8 mouse cellular contexts compared by ENCODE assay signal in genomic region chr17:23771284-23772218, GRCm38 (mm10). TPM values are rescaled to one million over a fixed set of nuclear protein-coding genes. Genes with fewer than 3 reads are reported as not detected.
A peak's percentile ranks its signal among the peaks of the same experiment; 100 is the strongest.
DNase-seq lines count a peak whose midpoint lies in the region; ATAC-seq lines count a peak whose summit lies in the region.

Gene Flywch1 (minus strand): TSS chr17:23771602.

- WGBS in forebrain, embryonic 14.5 days = 3% methylated on average over 58 of the region's 58 CpGs
- 3% methylated on average over 58 of the region's 58 CpGs for WGBS in neural tube, embryonic 15.5 days

- peaks cover 4% of the 10 kb centered on the region for H3K36me3 ChIP-seq in forebrain, embryonic 14.5 days (ENCODE audit: control insufficient read depth, insufficient read depth, low read length)
- peaks cover 8% of the 10 kb centered on the region; the same call in 1 of the 2 replicates for H3K36me3 ChIP-seq in neural tube, embryonic 15.5 days

- intact Hi-C loops in heart, postnatal 14 days (cut with DNase I) = loop anchor here (2.0 to 5.0 kb wide), 3 partner anchors 21 to 71 kb away; partner anchors contain the start of genes Prss32 and Prss41

- H3K4me2 ChIP-seq in forebrain, embryonic 14.5 days (ENCODE audit: low read length) = peak within 1 kb of the TSS; percentile 72
- peak within 1 kb of the TSS; percentile 61 for H3K4me2 ChIP-seq in neural tube, embryonic 15.5 days

- no peaks in the 10 kb centered on the region for H3K9me3 ChIP-seq in forebrain, embryonic 14.5 days (replicated peaks; ENCODE audit: control insufficient read depth, low read length)
- no peaks in the 10 kb centered on the region for H3K9me3 ChIP-seq in neural tube, embryonic 15.5 days (replicated peaks)

- H3K27ac ChIP-seq in forebrain, embryonic 14.5 days (ENCODE audit: low read depth, low read length) = peak within 1 kb of the TSS; percentile 84
- H3K27ac ChIP-seq in neural tube, embryonic 15.5 days (replicated peaks) = peak within 1 kb of the TSS; percentile 94

- peak; percentile 100 for DNase-seq in ES-CJ7 (ENCODE audit: low read depth, low spot score)
- DNase-seq in cerebellum, adult 11 months = peak; percentile 99
- DNase-seq in forebrain, embryonic 14.5 days (ENCODE audit: low spot score) = peak; percentile 99
- DNase-seq in heart, postnatal 14 days = peak; percentile 98
- peak; percentile 99 for DNase-seq in layer of hippocampus, adult 11-12 months (ENCODE audit: low spot score)
- peak; percentile 99 for DNase-seq in lung, adult 18-20 months
- DNase-seq in testis, postnatal 14 days (ENCODE audit: low spot score) = peak; percentile 99

- peak; percentile 98 for ATAC-seq in forebrain, embryonic 14.5 days
- peak; percentile 97 for ATAC-seq in neural tube, embryonic 15.5 days (ENCODE audit: low FRiP score)

- H3K4me1 ChIP-seq in forebrain, embryonic 14.5 days (ENCODE audit: control insufficient read depth, insufficient read depth, low read length) = peaks cover 11% of the 10 kb centered on the region
- H3K4me1 ChIP-seq in neural tube, embryonic 15.5 days = peaks cover 39% of the 10 kb centered on the region

- H3K4me3 ChIP-seq in forebrain, embryonic 14.5 days (ENCODE audit: low read depth, low read length) = peak within 1 kb of the TSS; percentile 89
- H3K4me3 ChIP-seq in neural tube, embryonic 15.5 days (replicated peaks) = peak within 1 kb of the TSS; percentile 93

- no peaks in the 10 kb centered on the region for H3K27me3 ChIP-seq in forebrain, embryonic 14.5 days (replicated peaks; ENCODE audit: control insufficient read depth, insufficient read depth, low read length)
- no peaks in the 10 kb centered on the region for H3K27me3 ChIP-seq in neural tube, embryonic 15.5 days (replicated peaks)

- peak within 1 kb of the TSS; percentile 97 for H3K9ac ChIP-seq in forebrain, embryonic 14.5 days (ENCODE audit: low read length)
- peak within 1 kb of the TSS; percentile 97 for H3K9ac ChIP-seq in neural tube, embryonic 15.5 days (replicated peaks)

RNA-seq across cellular contexts. Expression of gene Flywch1, which starts in this region (rescaled TPM):
- 129 and 143 TPM in 2 replicates for polyA plus RNA-seq in forebrain, embryonic 14.5 days (2014; fragmentation: Nextera tagmentation; extraction: Ambion mirVana)
- 10 to 100 TPM; 30.2 to 30.8 TPM for total RNA-seq in heart, postnatal 14 days (2021)
- 199 and 224 TPM in 2 replicates for polyA plus RNA-seq in neural tube, embryonic 15.5 days (2015; fragmentation: Nextera tagmentation; extraction: Ambion mirVana)

Comparison
In these comparisons a context has a peak if more than half of its experiments do, and no peak if none do; other contexts are left out.
1. Peak in every context shown above with its lines: DNase-seq, ATAC-seq, H3K4me3 ChIP-seq and H3K27ac ChIP-seq.